Mouse (Mus musculus) midbrain, embryonic 14.5 days (tissue): ENCODE data around the gene Cdyl. TPM values are rescaled to one million over a fixed set of nuclear protein-coding genes. Genes with fewer than 3 reads are reported as not detected.
"Not testable (repeated sequence)": the region's sequence is repeated elsewhere in the genome, so short reads cannot be mapped to it uniquely, and the experiment has no call there.

Experiments used
- ATAC-seq: fragments of 200-750 bp; cut with Nextera tagmentation; 2 replicates; pipeline ENCODE4 v1.8.0; 2017; ENCODE audit warnings: moderate number of reproducible peaks, moderate library complexity; ENCODE audit not compliant: low FRiP score, low TSS enrichment
- DNase-seq: peaks from one replicate; pipeline ENCODE4 v3.0.0-alpha.2; 2015
- H3K27ac ChIP-seq: fragments of 300-500 bp; sonication (generic); replicated peaks from 2 replicates; pipeline ENCODE4 v1.5.1; 2014; ENCODE audit warnings: mild to moderate bottlenecking, low read depth, low read length, moderate library complexity
- H3K27me3 ChIP-seq: fragments of 300-500 bp; sonication (generic); 2 replicates; pipeline ENCODE4 v1.6.1; 2014; ENCODE audit warnings: low read length, control low read depth, mixed read lengths; ENCODE audit not compliant: control insufficient read depth, insufficient read depth
- H3K36me3 ChIP-seq: fragments of 300-500 bp; sonication (generic); 2 replicates; pipeline ENCODE4 v1.6.1; 2014; ENCODE audit warnings: low read length, control low read depth; ENCODE audit not compliant: control insufficient read depth, insufficient read depth
- H3K4me1 ChIP-seq: fragments of 300-500 bp; sonication (generic); 2 replicates; pipeline ENCODE4 v1.6.1; 2014; ENCODE audit warnings: mild to moderate bottlenecking, antibody characterized with exemption, low read length, control low read depth; ENCODE audit not compliant: control insufficient read depth, insufficient read depth
- H3K4me2 ChIP-seq: fragments of 300-500 bp; sonication (generic); 2 replicates; pipeline ENCODE4 v1.6.1; 2014; ENCODE audit warnings: mild to moderate bottlenecking, low read length, moderate library complexity
- H3K4me3 ChIP-seq: fragments of 300-500 bp; sonication (generic); replicated peaks from 2 replicates; pipeline ENCODE4 v1.5.1; 2014; ENCODE audit warnings: low read depth, low read length
- H3K9ac ChIP-seq: fragments of 300-500 bp; sonication (generic); replicated peaks from 2 replicates; pipeline ENCODE4 v1.6.1; 2014; ENCODE audit warnings: mild to moderate bottlenecking, low read length, moderate library complexity
- H3K9me3 ChIP-seq: fragments of 300-500 bp; sonication (generic); 2 replicates; pipeline ENCODE4 v1.6.1; 2016; ENCODE audit warnings: low read length, control low read depth, mixed read lengths; ENCODE audit not compliant: control insufficient read depth
- WGBS: fragments of 180-500 bp; shearing (Covaris S2); extraction: QIAGEN DNeasy Blood & Tissue Kit; methylation state at CpG from one replicate; pipeline ENCODE4 v1.1.7; 2014; 5-methylcytosine and 5-hydroxymethylcytosine counted together
- polyA plus RNA-seq: library from polyadenylated mRNA; unstranded; fragments of >200 nt; fragmentation: Nextera tagmentation; extraction: Ambion mirVana; gene quantifications from 2 replicates; pipeline ENCODE4 v1.2.1, GENCODE M21; 2014

The Cdyl gene
- polyA plus RNA-seq, 1 experiment from 2014 or later = 6.5 TPM

- H3K9me3 ChIP-seq, H3K36me3 ChIP-seq, H3K4me2 ChIP-seq, H3K4me3 ChIP-seq, DNase-seq, H3K9ac ChIP-seq, H3K4me1 ChIP-seq, ATAC-seq, H3K27ac ChIP-seq, H3K27me3 ChIP-seq: not testable (repeated sequence)
- 97% methylated on average over 7 of the region's 7 CpGs for WGBS
Measured at GRCm38 (mm10) chr13:35836501-35836900, 176.9 kb downstream of the Cdyl start.

GRCm38 (mm10) chr13:35840102-35840501 lies 180.5 kb downstream of the Cdyl start:
- Histone ChIP-seq H3K27me3 (no peaks in the 10 kb centered on the region), H3K36me3 (no peaks in the 10 kb centered on the region), H3K9ac (no peak overlapping the region; the same call in 1 of the 2 replicates), H3K4me1 (no peaks in the 10 kb centered on the region), H3K4me2 (no peak overlapping the region), H3K9me3 (no peaks in the 10 kb centered on the region), H3K4me3 (no peak overlapping the region), H3K27ac (0 out of 2 replicates have a peak overlapping the region, but pooled peaks have one; percentile 5)
- ATAC-seq (no peak), DNase-seq (no peak)
- WGBS = 73% methylated on average over 10 of the region's 10 CpGs

- no peak overlapping the region for H3K27ac ChIP-seq
- no peak overlapping the region for H3K4me3 ChIP-seq
- WGBS = 54% methylated on average over 7 of the region's 7 CpGs
- no peak for DNase-seq
- no peak overlapping the region for H3K4me2 ChIP-seq
- no peak for ATAC-seq
- no peaks in the 10 kb centered on the region for H3K4me1 ChIP-seq
- no peaks in the 10 kb centered on the region for H3K36me3 ChIP-seq
- H3K9me3 ChIP-seq = no peaks in the 10 kb centered on the region
- H3K27me3 ChIP-seq = no peaks in the 10 kb centered on the region
- H3K9ac ChIP-seq = no peak overlapping the region
Measured at GRCm38 (mm10) chr13:35843383-35843782, 183.8 kb downstream of the Cdyl start.

GRCm38 (mm10) chr13:35845306-35845705 lies 185.7 kb downstream of the Cdyl start:
- H3K9ac ChIP-seq = no peak overlapping the region
- DNase-seq (peak; percentile 23), ATAC-seq (no peak; the same call in 1 of the 2 replicates)
- no peaks in the 10 kb centered on the region for H3K4me1 ChIP-seq
- no peaks in the 10 kb centered on the region for H3K27me3 ChIP-seq
- H3K4me2 ChIP-seq = no peak overlapping the region
- H3K4me3 ChIP-seq = no peak overlapping the region
- no peaks in the 10 kb centered on the region for H3K9me3 ChIP-seq
- no peak overlapping the region for H3K27ac ChIP-seq
- H3K36me3 ChIP-seq = no peaks in the 10 kb centered on the region
- WGBS = 52% methylated on average over 3 of the region's 3 CpGs

- Histone ChIP-seq H3K27me3 (no peaks in the 10 kb centered on the region), H3K9me3 (no peaks in the 10 kb centered on the region), H3K4me1 (no peaks in the 10 kb centered on the region), H3K36me3 (no peaks in the 10 kb centered on the region), H3K4me3 (no peak overlapping the region), H3K9ac (no peak overlapping the region), H3K4me2 (no peak overlapping the region), H3K27ac (no peak overlapping the region)
- no peak for ATAC-seq
- DNase-seq = no peak
- 94% methylated on average over 3 of the region's 3 CpGs for WGBS
Measured at GRCm38 (mm10) chr13:35848694-35849093, 189.1 kb downstream of the Cdyl start.

GRCm38 (mm10) chr13:35851581-35851980 lies 191.9 kb downstream of the Cdyl start:
- no peak overlapping the region for H3K4me2 ChIP-seq
- H3K27ac ChIP-seq = no peak overlapping the region
- no peak for ATAC-seq
- no peaks in the 10 kb centered on the region for H3K36me3 ChIP-seq
- no peaks in the 10 kb centered on the region for H3K9me3 ChIP-seq
- WGBS = 95% methylated on average over 6 of the region's 6 CpGs
- H3K27me3 ChIP-seq = no peaks in the 10 kb centered on the region
- no peak for DNase-seq
- H3K4me3 ChIP-seq = no peak overlapping the region
- no peaks in the 10 kb centered on the region for H3K4me1 ChIP-seq
- H3K9ac ChIP-seq = no peak overlapping the region

GRCm38 (mm10) chr13:35852851-35853575 lies 193.4 kb downstream of the Cdyl start:
- no peak for ATAC-seq
- no peak overlapping the region for H3K9ac ChIP-seq
- H3K9me3 ChIP-seq = no peaks in the 10 kb centered on the region
- no peak overlapping the region for H3K27ac ChIP-seq
- H3K27me3 ChIP-seq = no peaks in the 10 kb centered on the region
- no peaks in the 10 kb centered on the region for H3K4me1 ChIP-seq
- H3K4me3 ChIP-seq = no peak overlapping the region
- no peak overlapping the region for H3K4me2 ChIP-seq
- WGBS = 70% methylated on average over 2 of the region's 2 CpGs
- no peaks in the 10 kb centered on the region for H3K36me3 ChIP-seq
- DNase-seq = no peak

GRCm38 (mm10) chr13:35857486-35857885 lies 197.9 kb downstream of the Cdyl start:
- no peaks in the 10 kb centered on the region for H3K36me3 ChIP-seq
- no peak overlapping the region for H3K4me2 ChIP-seq
- H3K9me3 ChIP-seq = no peaks in the 10 kb centered on the region
- DNase-seq = no peak
- no peaks in the 10 kb centered on the region for H3K4me1 ChIP-seq
- H3K27ac ChIP-seq = no peak overlapping the region
- WGBS = 82% methylated on average over 7 of the region's 7 CpGs
- no peaks in the 10 kb centered on the region for H3K27me3 ChIP-seq
- no peak overlapping the region for H3K9ac ChIP-seq
- no peak for ATAC-seq
- H3K4me3 ChIP-seq = no peak overlapping the region

- 75% methylated on average over 8 of the region's 8 CpGs for WGBS
- no peaks in the 10 kb centered on the region for H3K36me3 ChIP-seq
- no peaks in the 10 kb centered on the region for H3K27me3 ChIP-seq
- no peaks in the 10 kb centered on the region for H3K4me1 ChIP-seq
- DNase-seq (no peak), ATAC-seq (no peak)
- H3K27ac ChIP-seq = no peak overlapping the region
- H3K9me3 ChIP-seq = no peaks in the 10 kb centered on the region
- H3K4me2 ChIP-seq = no peak overlapping the region
- no peak overlapping the region for H3K4me3 ChIP-seq
- no peak overlapping the region for H3K9ac ChIP-seq
Measured at GRCm38 (mm10) chr13:35860916-35861315, 201.3 kb downstream of the Cdyl start.
